In the genomic region with DNA sequence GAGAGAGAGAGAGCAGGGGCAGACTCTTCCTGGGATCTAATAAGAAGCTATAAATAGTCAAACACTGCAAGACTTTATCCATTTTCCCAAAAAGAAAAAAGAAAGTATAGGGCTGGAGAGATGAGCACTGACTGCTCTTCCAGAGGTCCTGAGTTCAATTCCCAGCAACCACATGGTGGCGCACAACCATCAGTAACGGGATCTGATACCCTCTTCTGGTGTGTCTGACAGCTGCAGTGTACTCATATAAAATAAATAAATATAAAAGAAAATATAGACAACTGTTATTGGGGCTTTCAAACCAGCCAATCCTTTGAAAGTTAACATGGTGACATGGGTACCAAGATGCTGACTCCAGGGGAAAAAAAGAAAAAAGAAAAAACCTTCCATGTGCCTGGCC, we compare ENCODE assay signal across 15 mouse cellular contexts. TPM values are rescaled to one million over a fixed set of nuclear protein-coding genes. Genes with fewer than 3 reads are reported as not detected.
DNase-seq lines count a peak whose midpoint lies in the region; ATAC-seq and TF ChIP-seq lines count a peak whose summit lies in the region.
"Had no signal": no experiment of that assay in that cellular context is flagged by ENCODE, and none has a peak within 500 bp of the region (broad histone marks: within the 10 kb centered on the region; RNA-seq: fewer than 3 reads in every experiment).

No protein-coding gene starts in this region.

- no peaks in the 10 kb centered on the region; the same call in 1 of the 2 replicates for H3K27me3 ChIP-seq in kidney, adult 2 months (replicated peaks; ENCODE audit: control insufficient read depth, insufficient read depth, low read length)
- no peaks in the 10 kb centered on the region for H3K27me3 ChIP-seq in ES-Bruce4 (ENCODE audit: control insufficient read depth, insufficient read depth, low read length, poor library complexity, severe bottlenecking)
- H3K27me3 ChIP-seq in liver, postnatal 0 days (ENCODE audit: insufficient read depth, low read length), result peaks cover 9% of the 10 kb centered on the region; the same call in 1 of the 2 replicates
- H3K27me3 ChIP-seq: midbrain, embryonic 15.5 days had no signal

- no peak for TF ChIP-seq EP300 in ES-Bruce4 (IDR thresholded peaks at IDR 0.05; ENCODE audit: insufficient read depth, low read depth, low read length)
- TF ChIP-seq EP300 in liver, postnatal 0 days (IDR thresholded peaks at IDR 0.05; ENCODE audit: low read depth), result no peak

- intact Hi-C loops in left cerebral cortex, postnatal 14 days (cut with DNase I), result no loop called here

- TF ChIP-seq CTCF in kidney, adult 2 months (conservative IDR thresholded peaks at IDR 0.05; ENCODE audit: insufficient read depth, insufficient read length, low read depth, low read length), result peak; percentile 36
- TF ChIP-seq CTCF in ES-Bruce4 (IDR thresholded peaks at IDR 0.05; ENCODE audit: low read depth, low read length), result peak; percentile 56
- TF ChIP-seq CTCF in liver, postnatal 0 days (IDR thresholded peaks at IDR 0.05; ENCODE audit: low read depth), result peak; percentile 36

- DNase-seq in adrenal gland, adult (ENCODE audit: inconsistent age in 2 of 2, low spot score in 1 of 2), result peak; percentile 25 to 56
- DNase-seq in adrenal gland, postnatal 4 days (ENCODE audit: low spot score in 2 of 2), result no peak
- no peak for DNase-seq in kidney, adult 2 months
- no peak for DNase-seq in kidney, adult 11 months
- DNase-seq in liver, postnatal 0 days, result no peak
- DNase-seq in left cerebral cortex, postnatal 14 days (ENCODE audit: low spot score in 2 of 2), result no peak
- no peak for DNase-seq in urinary bladder, adult 2 months (ENCODE audit: low spot score)
- DNase-seq: kidney, adult 8-10 months; layer of hippocampus, postnatal 36 days had no signal

- no peak for ATAC-seq in liver, postnatal 0 days
- ATAC-seq: midbrain, embryonic 15.5 days had no signal

- H3K4me1 ChIP-seq in kidney, adult 2 months (ENCODE audit: control insufficient read depth, insufficient read depth, low read length), result no peaks in the 10 kb centered on the region
- peaks cover 4% of the 10 kb centered on the region for H3K4me1 ChIP-seq in ES-Bruce4 (ENCODE audit: control insufficient read depth, insufficient read depth, low read length)
- no peaks in the 10 kb centered on the region for H3K4me1 ChIP-seq in liver, postnatal 0 days (ENCODE audit: insufficient read depth)
- H3K4me1 ChIP-seq: lung, embryonic 15.5 days; midbrain, embryonic 15.5 days had no signal

- H3K27ac ChIP-seq in kidney, adult 2 months (ENCODE audit: insufficient read depth, low read depth, low read length), result no peak overlapping the region
- no peak overlapping the region for H3K27ac ChIP-seq in ES-Bruce4 (ENCODE audit: insufficient read depth, low read length)
- no peak overlapping the region for H3K27ac ChIP-seq in liver, postnatal 0 days (ENCODE audit: low read depth)
- H3K27ac ChIP-seq: forebrain, embryonic 12.5 days; heart, embryonic 13.5 days; lung, embryonic 15.5 days; midbrain, embryonic 15.5 days had no signal

- H3K4me2 ChIP-seq in liver, postnatal 0 days (ENCODE audit: low read depth, low read length), result no peak overlapping the region
- H3K4me2 ChIP-seq: forebrain, embryonic 12.5 days; heart, embryonic 13.5 days; lung, embryonic 15.5 days; midbrain, embryonic 15.5 days had no signal

- H3K4me3 ChIP-seq in kidney, adult 2 months (ENCODE audit: insufficient read depth, low read depth, low read length), result no peak overlapping the region
- H3K4me3 ChIP-seq in ES-Bruce4 (ENCODE audit: low read depth, low read length), result no peak overlapping the region
- no peak overlapping the region for H3K4me3 ChIP-seq in liver, postnatal 0 days (ENCODE audit: low read depth, low read length)
- H3K4me3 ChIP-seq: forebrain, embryonic 12.5 days; heart, embryonic 13.5 days; lung, embryonic 15.5 days; midbrain, embryonic 15.5 days had no signal

- TF ChIP-seq POLR2A in kidney, adult 2 months (IDR thresholded peaks at IDR 0.05; ENCODE audit: low read depth, low read length), result no peak
- TF ChIP-seq POLR2A in ES-Bruce4 (IDR thresholded peaks at IDR 0.05; ENCODE audit: insufficient read depth, low read length), result no peak

- no peaks in the 10 kb centered on the region for H3K36me3 ChIP-seq in kidney, adult 2 months (ENCODE audit: control insufficient read depth, insufficient read depth, low read length)
- H3K36me3 ChIP-seq in ES-Bruce4 (ENCODE audit: control insufficient read depth, insufficient read depth, low read length, poor library complexity, severe bottlenecking), result no peaks in the 10 kb centered on the region
- H3K36me3 ChIP-seq in liver, postnatal 0 days (replicated peaks; ENCODE audit: insufficient read depth, low read length), result no peaks in the 10 kb centered on the region
- H3K36me3 ChIP-seq: forebrain, embryonic 12.5 days; heart, embryonic 13.5 days; lung, embryonic 15.5 days; midbrain, embryonic 15.5 days had no signal

- no peaks in the 10 kb centered on the region for H3K9me3 ChIP-seq in ES-Bruce4 (replicated peaks; ENCODE audit: control insufficient read depth, insufficient read depth, low read length, poor library complexity, severe bottlenecking)
- H3K9me3 ChIP-seq in liver, postnatal 0 days (ENCODE audit: low read length), result no peaks in the 10 kb centered on the region
- H3K9me3 ChIP-seq: forebrain, embryonic 12.5 days; lung, embryonic 15.5 days; midbrain, embryonic 15.5 days had no signal

- no peak overlapping the region for H3K9ac ChIP-seq in ES-Bruce4 (ENCODE audit: low read depth, poor library complexity, severe bottlenecking)
- H3K9ac ChIP-seq in liver, postnatal 0 days (replicated peaks), result no peak overlapping the region
- H3K9ac ChIP-seq: forebrain, embryonic 12.5 days; heart, embryonic 13.5 days; lung, embryonic 15.5 days; midbrain, embryonic 15.5 days had no signal

- 43% methylated on average over 2 of the region's 2 CpGs for WGBS in kidney, adult 2 months
- 33% methylated on average over 2 of the region's 2 CpGs for WGBS in liver, postnatal 0 days (ENCODE audit: insufficient replicate concordance)

RNA-seq across cellular contexts. Expression of gene Spats1, which starts 5.2 kb away (rescaled TPM):
- total RNA-seq in adrenal gland, postnatal 4 days (2021), result under 1 TPM in 1 of 2 experiments, not detected in 1; 0.48 TPM
- polyA plus RNA-seq in kidney, adult 2 months (2012; rRNA removed), result 0.19 and 0.45 TPM in 2 replicates
- 3.0 and 3.2 TPM in 2 replicates for polyA plus RNA-seq in ES-Bruce4 (2011; ENCODE audit: insufficient read depth, insufficient read length, low read depth, missing spikeins)
- not detected in 2 replicates for polyA plus RNA-seq in liver, postnatal 0 days (2015; fragmentation: Nextera tagmentation; extraction: Ambion mirVana)
- total RNA-seq in left cerebral cortex, postnatal 14 days (2021), result 1 to 10 TPM; 4.9 to 6.0 TPM
- polyA plus RNA-seq in urinary bladder, adult 2 months (2012; rRNA removed), result 0.14 TPM in 1 of 2 replicates, not detected in the other
- polyA plus RNA-seq: small intestine, adult 2 months had no signal

RNA-seq across cellular contexts. Expression of gene Aars2, which starts 26.2 kb away (rescaled TPM):
- 10 to 100 TPM; 18.4 to 19.0 TPM for total RNA-seq in adrenal gland, postnatal 4 days (2021)
- 16.2 and 17.6 TPM in 2 replicates for polyA plus RNA-seq in kidney, adult 2 months (2012; rRNA removed)
- 18.1 and 19.0 TPM in 2 replicates for polyA plus RNA-seq in ES-Bruce4 (2011; ENCODE audit: insufficient read depth, insufficient read length, low read depth, missing spikeins)
- polyA plus RNA-seq in liver, postnatal 0 days (2015; fragmentation: Nextera tagmentation; extraction: Ambion mirVana), result 4.2 and 4.8 TPM in 2 replicates
- total RNA-seq in left cerebral cortex, postnatal 14 days (2021), result 10 to 100 TPM; 23.0 to 24.4 TPM
- 10.2 TPM in 2 replicates for polyA plus RNA-seq in urinary bladder, adult 2 months (2012; rRNA removed)

RNA-seq across cellular contexts. Expression of gene Tcte1, which starts 42.8 kb away (rescaled TPM):
- total RNA-seq in adrenal gland, postnatal 4 days (2021), result not detected
- polyA plus RNA-seq in kidney, adult 2 months (2012; rRNA removed), result 0.08 and 0.09 TPM in 2 replicates
- polyA plus RNA-seq in ES-Bruce4 (2011; ENCODE audit: insufficient read depth, insufficient read length, low read depth, missing spikeins), result not detected in 2 replicates
- not detected in 2 replicates for polyA plus RNA-seq in liver, postnatal 0 days (2015; fragmentation: Nextera tagmentation; extraction: Ambion mirVana)
- 1 to 10 TPM in 1 of 2 experiments, under 1 TPM in 1; 0.68 to 1.1 TPM for total RNA-seq in left cerebral cortex, postnatal 14 days (2021)
- polyA plus RNA-seq in urinary bladder, adult 2 months (2012; rRNA removed), result 0.01 TPM in 1 of 2 replicates, not detected in the other

RNA-seq across cellular contexts. Expression of gene Cdc5l, which starts 46.9 kb away (rescaled TPM):
- 10 to 100 TPM; 49.1 to 52.0 TPM for total RNA-seq in adrenal gland, postnatal 4 days (2021)
- 8.9 and 10.9 TPM in 2 replicates for polyA plus RNA-seq in kidney, adult 2 months (2012; rRNA removed)
- polyA plus RNA-seq in ES-Bruce4 (2011; ENCODE audit: insufficient read depth, insufficient read length, low read depth, missing spikeins), result 135 and 137 TPM in 2 replicates
- 20.9 and 21.7 TPM in 2 replicates for polyA plus RNA-seq in liver, postnatal 0 days (2015; fragmentation: Nextera tagmentation; extraction: Ambion mirVana)
- total RNA-seq in left cerebral cortex, postnatal 14 days (2021), result 10 to 100 TPM; 49.5 to 49.7 TPM
- polyA plus RNA-seq in urinary bladder, adult 2 months (2012; rRNA removed), result 20.3 and 24.9 TPM in 2 replicates

Comparison
In these comparisons a context has a peak if more than half of its experiments do, and no peak if none do; other contexts are left out.
1. DNase-seq: peak in adrenal gland, adult (2 of 2); none in adrenal gland, postnatal 4 days (0 of 2), kidney, adult 2 months (single experiment), kidney, adult 11 months (single experiment), liver, postnatal 0 days (single experiment), left cerebral cortex, postnatal 14 days (0 of 2) and urinary bladder, adult 2 months (single experiment).
2. Peak in every context shown above with its lines, with median percentiles within 50 percentile points of each other: CTCF ChIP-seq.